Mouse (Mus musculus): ENCODE results near the gene Tmem200b. TPM values are rescaled to one million over a fixed set of nuclear protein-coding genes. Genes with fewer than 3 reads are reported as not detected.

Gene Tmem200b
- polyA plus RNA-seq, 1 experiment from 2014 or later, result 2.1 TPM

- Histone ChIP-seq H3K27me3 (replicated peaks; ENCODE audit: low read depth, poor library complexity, severe bottlenecking) (no peaks in the 10 kb centered on the region), H3K4me1 (no peaks in the 10 kb centered on the region), H3K36me3 (replicated peaks) (peaks cover 93% of the 10 kb centered on the region), H3K9me3 (no peaks in the 10 kb centered on the region), H3K27ac (replicated peaks) (no peak overlapping the region), H3K4me3 (no peak overlapping the region)
- WGBS, result 85% methylated on average over 3 of the region's 3 CpGs
- DNase-seq (ENCODE audit: low spot score), result no peak
Observed at GRCm38 (mm10) chr4:131890692-131891091, 30.9 kb upstream of the Tmem200b start.

GRCm38 (mm10) chr4:131897109-131897508, 24.5 kb upstream of the Tmem200b start:
- WGBS, result 93% methylated on average over 5 of the region's 5 CpGs
- no peak for DNase-seq (ENCODE audit: low spot score)
- Histone ChIP-seq H3K9me3 (0 out of 2 replicates have a peak, but pooled peaks cover 1% of the 10 kb centered on the region), H3K4me1 (no peaks in the 10 kb centered on the region), H3K27me3 (replicated peaks; ENCODE audit: low read depth, poor library complexity, severe bottlenecking) (no peaks in the 10 kb centered on the region), H3K36me3 (replicated peaks) (peaks cover 87% of the 10 kb centered on the region), H3K4me3 (no peak overlapping the region), H3K27ac (replicated peaks) (no peak overlapping the region)

- Histone ChIP-seq H3K9me3 (0 out of 2 replicates have a peak, but pooled peaks cover 1% of the 10 kb centered on the region), H3K27ac (replicated peaks) (no peak overlapping the region), H3K4me3 (no peak overlapping the region), H3K27me3 (replicated peaks; ENCODE audit: low read depth, poor library complexity, severe bottlenecking) (no peaks in the 10 kb centered on the region), H3K4me1 (no peaks in the 10 kb centered on the region), H3K36me3 (replicated peaks) (peaks cover 87% of the 10 kb centered on the region)
- no peak for DNase-seq (ENCODE audit: low spot score)
- WGBS, result 96% methylated on average over 8 of the region's 8 CpGs
Observed at GRCm38 (mm10) chr4:131897787-131898186, 23.8 kb upstream of the Tmem200b start.

- Histone ChIP-seq H3K27ac (replicated peaks) (no peak overlapping the region), H3K9me3 (0 out of 2 replicates have a peak, but pooled peaks cover 1% of the 10 kb centered on the region), H3K36me3 (replicated peaks) (peaks cover 85% of the 10 kb centered on the region), H3K27me3 (replicated peaks; ENCODE audit: low read depth, poor library complexity, severe bottlenecking) (no peaks in the 10 kb centered on the region), H3K4me3 (no peak overlapping the region), H3K4me1 (no peaks in the 10 kb centered on the region)
- 93% methylated on average over 12 of the region's 12 CpGs for WGBS
- DNase-seq (ENCODE audit: low spot score), result no peak
Observed at GRCm38 (mm10) chr4:131898503-131899179, 22.9 kb upstream of the Tmem200b start.

- Histone ChIP-seq H3K4me3 (no peak overlapping the region), H3K27ac (replicated peaks) (no peak overlapping the region), H3K36me3 (replicated peaks) (peaks cover 85% of the 10 kb centered on the region), H3K4me1 (no peaks in the 10 kb centered on the region), H3K9me3 (0 out of 2 replicates have a peak, but pooled peaks cover 1% of the 10 kb centered on the region), H3K27me3 (replicated peaks; ENCODE audit: low read depth, poor library complexity, severe bottlenecking) (no peaks in the 10 kb centered on the region)
- DNase-seq (ENCODE audit: low spot score), result no peak
- WGBS, result 95% methylated on average over 6 of the region's 6 CpGs
Observed at GRCm38 (mm10) chr4:131899180-131899554, 22.4 kb upstream of the Tmem200b start.

GRCm38 (mm10) chr4:131901090-131901489, 20.5 kb upstream of the Tmem200b start:
- H3K4me3 ChIP-seq, result no peak overlapping the region
- H3K27ac ChIP-seq (replicated peaks), result no peak overlapping the region
- no peak for DNase-seq (ENCODE audit: low spot score)
- 0 out of 2 replicates have a peak, but pooled peaks cover 1% of the 10 kb centered on the region for H3K9me3 ChIP-seq
- no peaks in the 10 kb centered on the region for H3K4me1 ChIP-seq
- H3K36me3 ChIP-seq (replicated peaks), result peaks cover 93% of the 10 kb centered on the region
- no peaks in the 10 kb centered on the region for H3K27me3 ChIP-seq (replicated peaks; ENCODE audit: low read depth, poor library complexity, severe bottlenecking)
- WGBS, result 94% methylated on average over 15 of the region's 15 CpGs

GRCm38 (mm10) chr4:131904478-131904877, 17.1 kb upstream of the Tmem200b start:
- no peak overlapping the region for H3K4me3 ChIP-seq
- H3K27me3 ChIP-seq (replicated peaks; ENCODE audit: low read depth, poor library complexity, severe bottlenecking), result no peaks in the 10 kb centered on the region
- 61% methylated on average over 8 of the region's 8 CpGs for WGBS
- H3K36me3 ChIP-seq (replicated peaks), result peaks cover 73% of the 10 kb centered on the region
- H3K9me3 ChIP-seq, result 0 out of 2 replicates have a peak, but pooled peaks cover 3% of the 10 kb centered on the region
- H3K27ac ChIP-seq (replicated peaks), result no peak overlapping the region
- H3K4me1 ChIP-seq, result peaks cover 2% of the 10 kb centered on the region; the same call in 1 of the 2 replicates
- DNase-seq (ENCODE audit: low spot score), result peak; percentile 57

GRCm38 (mm10) chr4:131906423-131906822, 15.1 kb upstream of the Tmem200b start:
- Histone ChIP-seq H3K36me3 (replicated peaks) (peaks cover 54% of the 10 kb centered on the region), H3K4me3 (no peak overlapping the region), H3K9me3 (0 out of 2 replicates have a peak, but pooled peaks cover 3% of the 10 kb centered on the region), H3K27me3 (replicated peaks; ENCODE audit: low read depth, poor library complexity, severe bottlenecking) (peaks cover 5% of the 10 kb centered on the region), H3K4me1 (peaks cover 21% of the 10 kb centered on the region), H3K27ac (replicated peaks) (no peak overlapping the region)
- no peak for DNase-seq (ENCODE audit: low spot score)
- WGBS, result 78% methylated on average over 6 of the region's 6 CpGs

GRCm38 (mm10) chr4:131907912-131908311, 13.7 kb upstream of the Tmem200b start:
- Histone ChIP-seq H3K36me3 (replicated peaks) (peaks cover 40% of the 10 kb centered on the region), H3K4me1 (peaks cover 24% of the 10 kb centered on the region), H3K27me3 (replicated peaks; ENCODE audit: low read depth, poor library complexity, severe bottlenecking) (peaks cover 20% of the 10 kb centered on the region), H3K9me3 (0 out of 2 replicates have a peak, but pooled peaks cover 3% of the 10 kb centered on the region), H3K27ac (replicated peaks) (no peak overlapping the region), H3K4me3 (no peak overlapping the region)
- no peak for DNase-seq (ENCODE audit: low spot score)
- 87% methylated on average over 3 of the region's 3 CpGs for WGBS

- Histone ChIP-seq H3K36me3 (replicated peaks) (peaks cover 16% of the 10 kb centered on the region), H3K27me3 (replicated peaks; ENCODE audit: low read depth, poor library complexity, severe bottlenecking) (peaks cover 44% of the 10 kb centered on the region), H3K9me3 (0 out of 2 replicates have a peak, but pooled peaks cover 3% of the 10 kb centered on the region), H3K4me3 (peak overlapping the region; percentile 37), H3K4me1 (peaks cover 43% of the 10 kb centered on the region), H3K27ac (replicated peaks) (no peak overlapping the region)
- WGBS, result 15% methylated on average over 21 of the region's 21 CpGs
- DNase-seq (ENCODE audit: low spot score), result peak; percentile 67
Observed at GRCm38 (mm10) chr4:131910237-131910994, 11.2 kb upstream of the Tmem200b start.

- Histone ChIP-seq H3K27ac (replicated peaks) (no peak overlapping the region), H3K4me1 (peaks cover 54% of the 10 kb centered on the region), H3K4me3 (no peak overlapping the region), H3K9me3 (0 out of 2 replicates have a peak, but pooled peaks cover 3% of the 10 kb centered on the region), H3K36me3 (replicated peaks) (0 out of 2 replicates have a peak, but pooled peaks cover 5% of the 10 kb centered on the region), H3K27me3 (replicated peaks; ENCODE audit: low read depth, poor library complexity, severe bottlenecking) (peaks cover 55% of the 10 kb centered on the region)
- DNase-seq (ENCODE audit: low spot score), result no peak
- 38% methylated on average over 5 of the region's 5 CpGs for WGBS
Observed at GRCm38 (mm10) chr4:131911521-131911920, 10.1 kb upstream of the Tmem200b start.

GRCm38 (mm10) chr4:131913526-131913925, 8.0 kb upstream of the Tmem200b start:
- WGBS, result 52% methylated on average over 10 of the region's 10 CpGs
- H3K4me3 ChIP-seq, result no peak overlapping the region
- H3K27me3 ChIP-seq (replicated peaks; ENCODE audit: low read depth, poor library complexity, severe bottlenecking), result peaks cover 75% of the 10 kb centered on the region
- no peaks in the 10 kb centered on the region for H3K9me3 ChIP-seq
- H3K4me1 ChIP-seq, result peaks cover 71% of the 10 kb centered on the region
- no peaks in the 10 kb centered on the region for H3K36me3 ChIP-seq (replicated peaks)
- no peak overlapping the region for H3K27ac ChIP-seq (replicated peaks)
- DNase-seq (ENCODE audit: low spot score), result no peak
